Mouse (Mus musculus) erythroblast, embryonic 14.5 days (primary cell): ENCODE measurements around the gene Cklf.

Experiments
- GATA1 ChIP-seq: IDR thresholded peaks from 2 replicates; pipeline ENCODE4 v1.6.1; 2012; ENCODE audit warnings: low read length, inconsistent platforms, mixed read lengths
- TAL1 ChIP-seq: IDR thresholded peaks from 3 replicates; pipeline ENCODE4 v1.6.1; 2012; ENCODE audit warnings: low read length, inconsistent platforms, mixed read lengths

GRCm38 (mm10) chr8:104247908-104248275, 2.8 kb upstream of the Cklf start:
- TF ChIP-seq TAL1 (no peak), GATA1 (no peak)
